Mouse (Mus musculus) layer of hippocampus, adult 2 months (tissue): ENCODE measurements at regions not wholly inside any gene's neighbourhood (a gene's known extent, or its start where the extent isn't known, plus 50 kb on each side); places are given as distances from the start of the nearest gene placed in this dataset.

ENCODE experiments used
- DNase-seq, 2 experiments: peaks; one replicate each; pipeline ENCODE4 v3.0.0; 2022; ENCODE audit warnings: low spot score in 2 of 2
- H3K27ac ChIP-seq: fragments of 200-600 bp; 2 replicates; pipeline ENCODE4 v1.8.1; 2022
- H3K4me3 ChIP-seq: fragments of 200-600 bp; 2 replicates; pipeline ENCODE4 v1.8.1; 2022; ENCODE audit warnings: mild to moderate bottlenecking
- CTCF ChIP-seq: fragments of 200-600 bp; conservative IDR thresholded peaks from 2 replicates; pipeline ENCODE4 v1.8.1; 2022; ENCODE audit warnings: antibody characterized with exemption, mild to moderate bottlenecking, moderate library complexity

GRCm38 (mm10) chr14:111212929-111213657 lies 458.1 kb upstream of the Slitrk6 start:
- no peak for DNase-seq
- no peak overlapping the region for H3K4me3 ChIP-seq
- H3K27ac ChIP-seq, result no peak overlapping the region
- no peak for TF ChIP-seq CTCF

DNA sequence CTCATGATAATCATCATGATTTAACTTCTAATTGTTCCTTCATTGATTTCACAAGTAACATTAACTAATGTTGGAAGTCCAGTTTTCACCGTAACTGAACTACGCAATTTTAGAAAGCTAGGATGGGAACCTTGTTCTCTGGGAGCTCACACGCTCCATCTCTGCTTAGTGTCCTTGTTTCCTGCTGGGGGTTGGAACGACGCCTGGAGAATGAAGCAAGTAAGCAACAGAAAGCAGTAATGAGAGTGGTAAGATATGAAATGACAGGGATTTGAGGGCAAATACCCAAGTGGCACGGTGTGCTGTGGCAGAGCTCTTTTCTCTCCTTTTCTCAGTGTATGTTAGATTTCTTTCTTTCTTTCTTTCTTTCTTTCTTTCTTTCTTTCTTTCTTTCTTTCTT lies 448.0 kb upstream of the Slitrk5 start:
- Histone ChIP-seq H3K4me3 (no peak overlapping the region), H3K27ac (no peak overlapping the region)
- no peak for TF ChIP-seq CTCF
- no peak for DNase-seq

DNA sequence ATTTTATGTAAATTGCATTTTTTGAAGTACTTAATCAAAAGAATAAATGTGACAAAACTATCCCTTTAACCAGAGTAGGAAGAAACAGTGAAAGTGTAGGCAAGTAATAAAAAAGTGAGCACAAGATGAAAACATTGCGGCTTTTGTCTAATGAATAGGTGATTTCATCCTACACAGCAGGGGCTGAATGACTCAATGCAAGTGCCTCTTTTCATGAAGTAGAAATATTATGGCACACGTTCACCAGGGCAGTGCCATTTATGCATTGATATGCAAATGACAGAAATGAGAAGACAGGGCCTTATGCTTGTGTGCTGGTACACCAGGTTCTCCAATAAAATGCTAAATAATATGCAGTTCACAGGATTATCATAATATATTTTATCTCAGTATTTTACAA lies 435.8 kb upstream of the Slitrk5 start:
- DNase-seq, result no peak
- H3K27ac ChIP-seq, result no peak overlapping the region
- no peak for TF ChIP-seq CTCF
- no peak overlapping the region for H3K4me3 ChIP-seq

DNA sequence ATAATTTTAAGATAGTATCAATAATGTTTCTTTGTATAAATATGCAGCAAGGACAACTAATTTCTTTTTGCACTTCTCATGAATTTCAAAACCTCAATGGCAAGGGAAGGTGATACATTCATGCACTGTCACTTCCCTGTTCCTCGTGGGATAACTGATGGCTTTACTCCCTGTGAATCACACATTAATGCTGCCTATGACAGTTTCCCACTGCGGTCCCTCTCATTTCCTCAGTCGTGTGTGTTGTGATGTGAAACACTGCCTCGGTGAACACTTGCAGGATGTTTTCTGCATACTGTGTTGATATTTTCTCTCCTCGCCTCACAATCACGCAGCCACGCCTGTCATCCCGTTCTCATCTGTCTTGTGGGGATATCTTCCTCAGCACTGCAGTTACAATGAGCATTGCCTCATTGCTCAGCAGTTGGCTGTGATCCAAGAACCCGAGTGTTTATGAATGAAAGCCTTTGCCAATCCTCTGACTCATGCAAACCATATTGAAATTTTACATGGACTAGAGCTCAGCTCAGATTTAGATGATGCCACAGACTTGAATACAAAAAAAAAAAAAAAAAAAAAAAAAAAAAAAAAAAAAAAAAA lies 425.4 kb upstream of the Slitrk5 start:
- TF ChIP-seq CTCF, result no peak
- peak overlapping the region; percentile 23; the same call in 1 of the 2 replicates for H3K4me3 ChIP-seq
- peak; percentile 83 to 86 for DNase-seq
- no peak overlapping the region for H3K27ac ChIP-seq

DNA sequence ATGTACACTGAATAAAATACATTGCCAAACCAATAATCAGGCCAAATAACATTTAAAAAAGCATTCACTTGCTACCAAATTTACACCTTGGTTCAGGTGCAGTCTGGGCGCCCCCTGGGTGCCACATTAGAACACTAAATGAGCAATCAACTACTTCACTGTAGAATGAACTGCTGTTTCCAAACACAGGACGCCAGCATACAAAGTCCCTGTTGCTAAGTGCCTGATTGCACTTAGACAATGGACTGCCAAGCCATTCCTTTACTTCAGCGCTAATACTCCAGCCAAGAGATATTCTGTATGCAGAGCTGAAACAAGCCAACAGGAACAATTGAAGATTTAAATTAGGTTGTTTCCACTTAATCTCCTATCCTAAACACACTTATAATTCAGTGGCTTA lies 421.7 kb upstream of the Slitrk5 start:
- no peak for TF ChIP-seq CTCF
- H3K27ac ChIP-seq, result no peak overlapping the region
- no peak overlapping the region for H3K4me3 ChIP-seq
- no peak for DNase-seq

GRCm38 (mm10) chr14:111261696-111262095 lies 413.2 kb upstream of the Slitrk5 start:
- DNase-seq, result no peak
- Histone ChIP-seq H3K4me3 (no peak overlapping the region), H3K27ac (no peak overlapping the region)
- TF ChIP-seq CTCF, result no peak

DNA sequence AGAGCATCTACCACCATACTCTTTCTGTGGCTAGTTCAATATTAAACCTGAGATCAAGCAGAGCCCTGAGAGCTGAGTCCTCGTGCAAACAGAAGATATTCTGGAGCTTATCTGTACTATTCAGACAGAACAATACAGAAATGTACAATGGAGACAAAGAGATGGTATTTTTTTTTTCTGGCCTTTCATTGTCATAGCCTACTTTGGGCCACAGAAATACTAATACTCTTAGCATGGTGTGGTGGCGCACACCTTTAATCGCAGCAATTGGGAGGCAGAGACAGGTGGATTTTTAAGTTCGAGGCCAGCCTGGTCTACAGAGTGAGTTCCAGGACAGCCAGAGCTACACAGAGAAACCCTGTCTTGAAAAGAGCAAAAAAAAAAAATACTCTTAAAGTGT lies 404.7 kb upstream of the Slitrk5 start:
- TF ChIP-seq CTCF, result no peak

DNA sequence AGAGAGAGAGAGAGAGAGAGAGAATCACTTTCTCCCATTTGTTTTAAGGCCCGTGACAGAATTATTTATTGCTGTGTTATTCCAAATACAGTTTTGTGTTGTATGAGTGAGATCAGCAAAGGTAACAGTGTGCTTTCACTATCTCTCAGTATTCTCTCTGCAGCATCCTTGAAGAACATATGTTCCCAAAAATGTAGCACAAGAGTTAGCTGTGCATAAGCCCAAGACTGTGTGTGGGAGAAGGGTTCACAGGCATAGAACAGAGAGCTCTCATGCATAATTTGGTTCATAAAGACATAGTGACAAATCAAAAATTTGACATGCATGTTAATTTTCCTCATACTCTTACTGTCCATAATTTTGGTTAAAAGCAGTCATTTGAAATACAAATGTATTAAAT lies 393.5 kb upstream of the Slitrk5 start:
- Histone ChIP-seq H3K4me3 (no peak overlapping the region), H3K27ac (no peak overlapping the region)
- peak in 1 of 2 experiments; percentile 10 for DNase-seq
- no peak for TF ChIP-seq CTCF

More for the DNA sequence above, 404.7 kb upstream of the Slitrk5 start:
- no peak for DNase-seq
- Histone ChIP-seq H3K4me3 (no peak overlapping the region), H3K27ac (no peak overlapping the region)

DNA sequence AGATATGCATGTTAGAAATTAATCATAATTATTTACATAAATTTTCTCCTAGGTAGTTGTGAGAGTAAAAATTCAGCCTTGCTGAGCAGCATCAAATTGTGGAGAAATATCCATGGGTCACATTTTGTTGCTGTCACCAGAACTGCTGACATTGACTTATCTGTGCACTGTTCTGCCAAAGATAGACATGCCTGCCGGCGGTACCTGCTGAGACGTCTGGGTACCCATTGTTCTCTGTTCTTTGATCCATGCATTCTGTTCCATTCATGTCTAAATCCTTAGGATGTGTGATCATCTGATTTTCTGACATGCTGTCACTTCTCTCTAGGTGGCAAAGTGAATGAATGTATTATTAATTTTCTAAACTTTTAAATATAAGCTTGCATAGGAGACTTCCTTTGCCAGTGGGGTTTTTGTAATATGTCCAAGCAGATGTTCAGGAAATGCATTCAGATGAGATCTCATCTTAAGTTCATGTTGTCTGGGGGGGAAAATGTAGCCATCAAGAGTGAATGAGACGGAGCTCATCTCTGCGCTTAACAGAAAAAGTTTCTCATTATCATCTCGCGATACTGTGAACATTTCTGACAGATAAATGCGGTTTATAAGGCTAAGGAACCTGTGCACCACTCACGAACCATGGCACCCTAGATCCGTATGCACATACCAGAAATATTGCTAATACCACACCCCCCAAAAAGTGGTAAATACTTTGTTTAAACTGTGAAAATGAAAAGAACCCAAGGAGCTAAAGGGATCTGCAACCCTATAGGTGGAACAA lies 391.0 kb upstream of the Slitrk5 start:
- TF ChIP-seq CTCF, result no peak
- DNase-seq, result no peak
- H3K4me3 ChIP-seq, result no peak overlapping the region
- no peak overlapping the region for H3K27ac ChIP-seq

GRCm38 (mm10) chr14:111285981-111286380 lies 388.9 kb upstream of the Slitrk5 start:
- no peak for DNase-seq
- no peak for TF ChIP-seq CTCF
- no peak overlapping the region for H3K4me3 ChIP-seq
- H3K27ac ChIP-seq, result no peak overlapping the region

GRCm38 (mm10) chr14:111295521-111295920 lies 379.4 kb upstream of the Slitrk5 start:
- Histone ChIP-seq H3K27ac (no peak overlapping the region), H3K4me3 (no peak overlapping the region)
- TF ChIP-seq CTCF, result no peak
- no peak for DNase-seq

DNA sequence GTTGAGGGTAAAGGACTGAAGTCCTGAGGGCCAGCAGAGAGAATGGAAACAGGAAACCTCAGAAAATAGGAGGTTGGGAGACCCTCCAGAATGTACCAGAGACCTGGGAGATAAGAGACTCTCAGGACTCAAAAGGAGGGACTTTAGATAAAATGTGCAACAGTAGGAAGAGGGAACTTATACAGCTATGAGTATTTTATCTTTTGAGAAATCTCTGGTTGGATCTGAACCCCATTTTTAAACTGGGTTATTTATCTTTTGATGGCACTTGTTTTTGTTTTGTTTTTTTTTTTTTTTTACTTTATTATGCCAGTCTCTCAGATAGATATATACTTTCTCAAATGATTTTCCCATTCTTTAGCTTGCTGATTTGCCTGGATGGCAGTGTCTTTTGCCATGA lies 377.1 kb upstream of the Slitrk5 start:
- Histone ChIP-seq H3K27ac (no peak overlapping the region), H3K4me3 (no peak overlapping the region)
- DNase-seq, result no peak
- no peak for TF ChIP-seq CTCF

DNA sequence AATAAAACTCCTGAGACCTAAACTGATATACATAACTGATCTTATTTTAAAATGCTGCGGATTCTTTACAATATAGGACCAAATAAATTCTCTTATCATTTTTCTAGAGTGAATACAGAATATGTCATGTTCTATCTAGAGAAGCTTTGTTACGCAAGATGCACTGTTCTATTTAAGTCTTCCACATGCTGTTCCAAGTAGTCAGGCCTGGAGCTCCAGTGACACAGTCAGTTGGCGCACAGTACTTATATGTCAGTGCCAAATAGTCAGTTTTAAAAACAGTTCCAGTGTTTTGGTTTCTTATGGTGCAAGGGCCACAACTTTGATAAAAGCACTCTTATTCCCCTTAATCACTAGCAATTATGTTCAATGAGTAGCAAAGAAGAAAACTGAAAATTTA lies 344.3 kb upstream of the Slitrk5 start:
- no peak for TF ChIP-seq CTCF
- Histone ChIP-seq H3K27ac (no peak overlapping the region), H3K4me3 (no peak overlapping the region)
- DNase-seq, result peak in 1 of 2 experiments; percentile 2
